Mouse (Mus musculus) heart, adult 11 months (tissue): ENCODE results near the gene Esrra.

Experiments used
- DNase-seq: peaks from one replicate; pipeline ENCODE4 v3.0.0; 2022

Esrra gene

GRCm38 (mm10) chr19:6895608-6896305 is 25.9 kb downstream of the Esrra start:
- DNase-seq = peak; percentile 85

GRCm38 (mm10) chr19:6893731-6894451 is 27.7 kb downstream of the Esrra start:
- DNase-seq = peak; percentile 76

- DNase-seq = no peak
Measured at GRCm38 (mm10) chr19:6892512-6892911, 29.1 kb downstream of the Esrra start.

DNA sequence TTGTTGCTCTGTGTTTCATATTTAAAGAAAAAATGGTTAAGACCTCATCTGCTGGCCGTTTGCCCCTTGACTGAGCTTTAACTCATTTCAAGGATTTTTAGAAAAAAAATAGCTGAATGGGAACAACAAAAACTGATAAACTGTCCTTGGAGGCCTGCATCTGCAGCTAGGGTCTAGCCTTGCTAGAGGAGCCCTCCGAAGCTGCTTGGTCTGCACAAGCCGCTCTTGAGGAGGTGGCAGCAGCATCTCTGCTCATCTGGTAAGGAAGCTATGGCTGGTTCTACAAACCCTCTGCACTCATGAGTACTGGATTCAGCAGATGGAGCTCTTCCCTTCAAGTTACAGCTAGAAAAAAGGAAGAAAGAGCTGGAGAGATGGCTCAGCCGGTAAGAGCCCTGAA is 43.6 kb downstream of the Esrra start:
- peak; percentile 61 for DNase-seq

DNA sequence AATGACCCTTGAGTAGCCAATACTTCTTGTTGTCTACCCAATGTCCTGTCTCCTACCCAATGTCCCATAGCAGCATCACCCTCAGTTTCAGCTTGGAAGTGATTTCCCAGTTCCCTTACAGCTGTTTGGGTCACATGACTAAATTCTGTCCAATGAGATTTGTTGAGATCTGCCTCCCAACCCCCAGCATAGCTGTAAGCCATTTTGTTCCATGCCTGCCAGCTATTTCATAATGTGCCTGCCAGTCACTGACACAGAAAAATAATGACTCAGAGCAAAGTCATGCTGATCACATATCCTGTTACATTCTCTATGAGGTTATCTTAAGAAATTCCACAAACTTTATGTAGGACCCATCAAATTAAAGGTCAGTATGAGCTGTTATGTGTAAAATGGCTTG is 44.8 kb downstream of the Esrra start:
- peak; percentile 45 for DNase-seq

DNA sequence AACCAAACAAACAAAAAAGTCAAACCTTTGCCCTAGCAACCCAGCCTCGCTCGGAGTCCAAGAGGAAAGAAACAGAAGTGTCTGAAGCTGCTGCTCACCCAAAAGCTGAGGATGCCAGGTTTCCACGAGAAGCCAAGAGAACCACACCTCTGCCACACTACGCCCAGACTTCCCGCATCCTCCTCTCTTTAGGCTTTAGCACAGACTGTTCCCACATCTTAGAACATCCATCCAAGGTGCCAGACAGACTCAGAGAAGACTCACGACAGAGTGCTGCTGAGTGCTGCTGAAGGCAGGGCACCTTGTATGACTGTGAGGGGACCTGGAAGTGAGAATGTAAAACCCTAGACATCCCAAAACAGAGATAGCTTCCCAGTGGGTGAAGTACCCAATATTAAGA is 45.8 kb downstream of the Esrra start:
- DNase-seq = peak; percentile 75

DNA sequence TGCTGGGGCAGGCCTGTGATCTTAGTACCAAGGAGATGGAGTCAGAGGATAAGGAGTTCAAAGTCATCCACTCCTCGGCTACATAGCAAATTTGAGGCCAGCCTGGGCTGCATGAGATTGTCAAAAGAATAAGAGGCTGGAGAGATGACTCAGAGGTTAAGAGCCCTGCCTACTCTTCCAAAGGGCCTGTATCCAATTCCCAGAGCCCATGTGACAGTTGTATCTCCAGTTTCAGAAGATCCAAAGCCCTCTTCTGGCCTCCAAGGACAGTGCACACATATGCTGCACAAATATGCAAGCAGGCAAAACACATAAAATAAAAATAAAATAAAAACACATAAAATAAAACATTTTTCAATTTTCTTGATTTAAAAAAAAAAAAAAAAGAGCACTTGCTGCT is 47.4 kb downstream of the Esrra start:
- DNase-seq = no peak

DNA sequence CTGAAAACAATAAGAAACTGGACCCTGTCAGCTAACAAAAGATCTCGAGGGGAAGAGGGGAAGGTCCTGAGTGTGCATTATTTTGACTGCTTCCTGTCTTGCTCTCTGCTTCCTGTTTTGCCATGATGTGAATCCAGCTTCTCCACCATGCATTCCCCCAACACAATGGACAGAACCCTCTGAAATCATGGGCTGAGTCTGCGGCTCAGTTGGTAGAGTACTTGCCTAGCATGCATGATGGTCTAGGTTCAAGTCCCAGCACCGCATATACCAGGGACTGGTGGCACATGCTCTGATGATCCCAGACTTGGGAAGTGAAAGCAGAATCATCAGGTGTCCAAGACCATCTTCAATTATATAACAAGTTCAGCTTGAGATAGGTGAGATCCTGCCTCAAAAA is 48.9 kb downstream of the Esrra start:
- peak; percentile 87 for DNase-seq

DNA sequence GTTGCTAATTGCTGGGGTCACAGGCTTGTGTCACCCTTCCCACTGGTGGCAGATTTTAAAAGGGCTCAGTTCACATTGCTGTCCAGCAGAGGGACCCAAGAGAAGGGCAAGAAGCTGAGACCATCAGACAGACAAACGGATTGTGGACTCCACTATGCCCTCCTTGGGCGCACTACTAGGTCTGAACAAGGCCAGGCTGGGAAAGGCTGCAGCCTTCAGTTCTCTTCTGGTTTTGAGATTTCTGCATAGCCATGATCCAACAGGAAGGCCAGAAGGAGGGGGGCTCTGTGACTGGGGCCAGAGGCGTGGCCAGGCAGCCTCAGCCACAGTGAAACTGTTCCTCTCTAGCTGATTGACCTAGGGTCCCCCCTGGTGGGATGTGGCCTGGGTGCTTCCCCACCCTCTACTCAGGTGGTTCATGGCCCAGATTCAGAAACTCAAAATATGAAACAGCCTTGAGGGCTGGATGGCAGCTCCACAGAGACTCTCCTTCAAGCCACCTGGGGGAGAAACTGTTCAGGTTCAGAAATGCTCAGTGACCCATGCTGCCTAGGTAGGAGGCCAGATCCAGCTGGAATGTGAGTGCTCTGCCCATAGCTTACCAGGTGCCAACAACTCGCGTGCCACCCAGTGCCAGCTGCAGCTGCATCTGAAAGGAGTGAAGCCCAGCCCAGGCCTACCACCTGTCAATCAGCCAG is 49.9 kb downstream of the Esrra start:
- DNase-seq = peak; percentile 93

DNA sequence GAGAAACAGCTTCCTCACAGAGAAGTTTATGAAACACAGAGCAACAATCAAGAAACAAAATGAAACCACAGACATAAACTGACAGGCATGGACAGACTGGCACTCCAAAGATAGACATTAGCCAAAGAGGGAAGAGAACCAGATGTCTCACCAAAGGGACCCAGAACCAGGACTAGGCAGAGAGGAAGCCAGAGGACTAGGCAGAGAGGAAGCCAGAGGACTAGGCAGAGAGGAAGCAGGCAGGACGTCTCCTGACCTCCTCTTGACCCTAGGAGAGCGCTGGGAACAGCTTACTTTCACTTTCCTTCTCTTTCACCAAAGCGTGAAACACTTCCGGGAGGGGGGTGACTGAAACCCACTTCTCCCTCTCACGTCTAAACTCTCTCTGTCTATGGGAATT is 52.3 kb downstream of the Esrra start:
- peak; percentile 99 for DNase-seq

DNA sequence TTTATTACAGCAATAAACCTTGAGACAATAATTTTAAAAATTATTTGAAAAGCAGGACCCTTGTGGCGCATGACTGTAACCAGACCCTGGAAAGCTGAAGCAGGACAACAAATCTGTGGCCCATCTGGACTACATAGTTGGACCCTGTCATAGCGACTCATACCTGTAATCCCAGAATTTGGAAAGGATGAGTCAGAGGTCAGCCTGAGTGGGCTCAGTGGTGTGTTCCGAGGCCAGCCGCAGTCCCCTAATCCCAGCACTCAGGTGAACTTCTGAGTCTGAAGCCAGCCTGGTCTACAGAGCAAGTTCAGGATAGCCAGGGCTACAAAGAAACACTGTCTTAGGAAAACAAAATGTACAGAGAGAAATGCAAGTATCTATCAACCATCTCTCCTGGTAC is 60.2 kb downstream of the Esrra start:
- DNase-seq = peak; percentile 54
